Mouse (Mus musculus) myocyte (in vitro differentiated cells): ENCODE measurements around the gene Dcakd.
A peak's percentile ranks its signal among the peaks of the same experiment; 100 is the strongest.

Experiments
- E2F4 ChIP-seq: IDR thresholded peaks from one replicate; pipeline ENCODE4 v1.6.1; 2011; ENCODE audit warnings: mild to moderate bottlenecking, control low read depth, moderate library complexity; ENCODE audit not compliant: insufficient read depth
- MYOD1 ChIP-seq, 3 experiments: IDR thresholded peaks; one replicate each; pipeline ENCODE4 v1.6.1; 2011; ENCODE audit warnings: control low read depth in 2 of 3, low read depth in 2 of 3, mild to moderate bottlenecking in 2 of 3, moderate library complexity in 1 of 3; ENCODE audit not compliant: insufficient read length in 2 of 3, control insufficient read depth in 1 of 3
- MYOG ChIP-seq, 3 experiments: IDR thresholded peaks; one replicate each; pipeline ENCODE4 v1.6.1; 2011; ENCODE audit warnings: control low read depth in 2 of 3, low read depth in 2 of 3, mild to moderate bottlenecking in 2 of 3; ENCODE audit not compliant: insufficient read length in 2 of 3, control insufficient read depth in 1 of 3, insufficient read depth in 1 of 3
- POLR2A ChIP-seq: IDR thresholded peaks from one replicate; pipeline ENCODE4 v1.6.1; 2011; ENCODE audit warnings: low read depth, mild to moderate bottlenecking, control low read depth, moderate library complexity; ENCODE audit not compliant: insufficient read length
- POLR2AphosphoS2 ChIP-seq: IDR thresholded peaks from one replicate; pipeline ENCODE4 v1.6.1; 2011; ENCODE audit warnings: low read depth, control low read depth; ENCODE audit not compliant: insufficient read length
- TCF12 ChIP-seq: IDR thresholded peaks from one replicate; pipeline ENCODE4 v1.6.1; 2011; ENCODE audit warnings: mild to moderate bottlenecking, control low read depth; ENCODE audit not compliant: poor library complexity, insufficient read depth, severe bottlenecking
- USF1 ChIP-seq: IDR thresholded peaks from one replicate; pipeline ENCODE4 v1.6.1; 2011; ENCODE audit warnings: low read depth, mild to moderate bottlenecking, control low read depth, moderate library complexity

DNA sequence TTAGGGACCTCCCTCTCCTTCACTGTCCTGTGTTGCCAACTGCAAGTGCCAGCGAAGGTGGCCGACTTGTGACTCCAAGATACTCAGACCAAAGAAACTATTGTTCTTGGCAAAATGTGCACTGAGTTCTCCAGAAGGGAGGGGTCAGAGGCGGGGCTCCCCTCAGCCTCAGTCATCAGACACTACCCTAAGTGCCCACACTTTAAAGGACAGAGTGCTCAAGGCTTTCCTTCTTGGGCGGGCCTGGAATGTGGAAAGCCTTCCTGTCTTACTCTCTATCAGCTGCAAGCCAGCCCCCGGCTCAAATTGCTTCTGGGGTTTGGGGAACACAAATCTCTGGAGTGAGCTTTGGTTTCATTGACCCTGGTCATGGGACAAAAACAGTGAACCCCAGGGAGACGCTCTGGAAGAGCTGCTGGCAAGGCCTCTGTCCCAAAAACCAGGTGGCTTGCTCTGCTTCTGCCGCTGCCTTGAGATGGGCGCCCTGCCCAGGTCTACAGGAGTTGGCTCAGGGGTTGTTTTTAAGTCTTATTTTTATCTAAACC is 39.4 kb upstream of the Dcakd start:
- no peak for TF ChIP-seq E2F4
- TF ChIP-seq MYOG (IDR thresholded peaks at IDR 0.05; ENCODE audit: control insufficient read depth in 1 of 3, insufficient read depth in 1 of 3, insufficient read length in 2 of 3, low read depth in 2 of 3), result peak in 1 of 3 experiments; percentile 30
- TF ChIP-seq MYOD1 (IDR thresholded peaks at IDR 0.05; ENCODE audit: control insufficient read depth in 1 of 3, insufficient read length in 2 of 3, low read depth in 2 of 3), result peak in 2 of 3 experiments; percentile 40 to 57
- no peak for TF ChIP-seq TCF12
- TF ChIP-seq POLR2A, result no peak
- TF ChIP-seq USF1, result no peak
- no peak for TF ChIP-seq POLR2AphosphoS2
